Comparison of ENCODE assay signal across 8 mouse cellular contexts in genomic region chr7:112169955-112170692, GRCm38 (mm10). TPM values are rescaled to one million over a fixed set of nuclear protein-coding genes. Genes with fewer than 3 reads are reported as not detected.
DNase-seq lines count a peak whose midpoint lies in the region; ATAC-seq and TF ChIP-seq lines count a peak whose summit lies in the region.

No protein-coding gene starts in this region.

- H3K79me2 ChIP-seq in heart, adult 2 months (replicated peaks; ENCODE audit: control insufficient read depth, insufficient read depth, low read length), result no peaks in the 10 kb centered on the region

- no peak for ATAC-seq in heart, embryonic 15.5 days (replicated peaks; ENCODE audit: insufficient number of reproducible peaks, insufficient read depth, low FRiP score, low read depth)
- ATAC-seq in limb, embryonic 12.5 days (ENCODE audit: insufficient number of reproducible peaks, insufficient read depth, low FRiP score, low TSS enrichment, low read depth), result no peak

- DNase-seq in heart, adult 2 months, result no peak
- peak; percentile 42 for DNase-seq in fibroblast of lung, adult 2 months (ENCODE audit: low read depth)
- peak; percentile 44 for DNase-seq in neural tube, embryonic 10.5 days (ENCODE audit: extremely low spot score, low spot score)
- DNase-seq in thymus, postnatal 36 days, result no peak
- DNase-seq in ovary, postnatal 36 days (ENCODE audit: low spot score), result no peak
- DNase-seq in cerebellum, adult 9-11 months, result no peak

- no peaks in the 10 kb centered on the region for H3K9me3 ChIP-seq in heart, embryonic 15.5 days (replicated peaks)
- H3K9me3 ChIP-seq in limb, embryonic 12.5 days, result no peaks in the 10 kb centered on the region

- H3K9ac ChIP-seq in heart, embryonic 15.5 days, result no peak overlapping the region
- no peak overlapping the region for H3K9ac ChIP-seq in heart, adult 2 months (ENCODE audit: low read depth, low read length)
- H3K9ac ChIP-seq in limb, embryonic 12.5 days (replicated peaks), result no peak overlapping the region

- no peak for TF ChIP-seq POLR2A in heart, adult 2 months (IDR thresholded peaks at IDR 0.05; ENCODE audit: insufficient read depth, low read depth, low read length)

- H3K27me3 ChIP-seq in heart, embryonic 15.5 days, result no peaks in the 10 kb centered on the region
- no peaks in the 10 kb centered on the region for H3K27me3 ChIP-seq in heart, adult 2 months (ENCODE audit: control insufficient read depth, insufficient read depth, low read length)
- no peaks in the 10 kb centered on the region for H3K27me3 ChIP-seq in limb, embryonic 12.5 days

- no peak overlapping the region for H3K4me2 ChIP-seq in heart, embryonic 15.5 days
- no peak overlapping the region for H3K4me2 ChIP-seq in limb, embryonic 12.5 days

- no peak for TF ChIP-seq CTCF in heart, adult 2 months (IDR thresholded peaks at IDR 0.05)

- peaks cover 7% of the 10 kb centered on the region; the same call in 1 of the 2 replicates for H3K4me1 ChIP-seq in heart, embryonic 15.5 days (replicated peaks)
- no peaks in the 10 kb centered on the region; the same call in 1 of the 2 replicates for H3K4me1 ChIP-seq in heart, adult 2 months (ENCODE audit: control insufficient read depth, insufficient read depth, low read length)
- H3K4me1 ChIP-seq in limb, embryonic 12.5 days (replicated peaks), result peaks cover 8% of the 10 kb centered on the region

- no peak for TF ChIP-seq EP300 in heart, adult 2 months (IDR thresholded peaks at IDR 0.05; ENCODE audit: insufficient read depth, low read depth, low read length)

- no peaks in the 10 kb centered on the region for H3K36me3 ChIP-seq in heart, embryonic 15.5 days
- H3K36me3 ChIP-seq in heart, adult 2 months (ENCODE audit: control insufficient read depth, insufficient read depth, low read length), result no peaks in the 10 kb centered on the region
- H3K36me3 ChIP-seq in limb, embryonic 12.5 days, result no peaks in the 10 kb centered on the region

- no peak overlapping the region for H3K4me3 ChIP-seq in heart, embryonic 15.5 days
- H3K4me3 ChIP-seq in heart, adult 2 months, result no peak overlapping the region
- H3K4me3 ChIP-seq in limb, embryonic 12.5 days (replicated peaks), result no peak overlapping the region

- WGBS in heart, embryonic 15.5 days, result 27% methylated on average over 10 of the region's 10 CpGs
- 48% methylated on average over 10 of the region's 10 CpGs for whole genome bisulfite sequencing in heart, adult 2 months
- 22% methylated on average over 10 of the region's 10 CpGs for WGBS in limb, embryonic 12.5 days

- intact Hi-C loops in heart, adult 2 months (cut with DNase I), result no loop called here

- 0 out of 2 replicates have a peak overlapping the region, but pooled peaks have one; percentile 7 for H3K27ac ChIP-seq in heart, embryonic 15.5 days
- H3K27ac ChIP-seq in heart, adult 2 months, result no peak overlapping the region
- 0 out of 2 replicates have a peak overlapping the region, but pooled peaks have one; percentile 43 for H3K27ac ChIP-seq in limb, embryonic 12.5 days

RNA-seq across cellular contexts. Expression of gene Dkk3, which starts 11.3 kb away (rescaled TPM):
- polyA plus RNA-seq in heart, embryonic 15.5 days (2015; fragmentation: Nextera tagmentation; extraction: Ambion mirVana), result 75.1 and 88.2 TPM in 2 replicates
- 10 to 100 TPM; 45.1 to 45.7 TPM for total RNA-seq in heart, adult 2 months (2021)
- 48.3 and 52.1 TPM in 2 replicates for polyA plus RNA-seq in heart, adult 2 months (2012; rRNA removed)
- polyA plus RNA-seq in limb, embryonic 12.5 days (2016; fragmentation: Nextera tagmentation; extraction: Ambion mirVana), result 13.3 and 14.1 TPM in 2 replicates

RNA-seq across cellular contexts. Expression of gene Mical2, which starts 55.5 kb away (rescaled TPM):
- polyA plus RNA-seq in heart, embryonic 15.5 days (2015; fragmentation: Nextera tagmentation; extraction: Ambion mirVana), result 132 and 134 TPM in 2 replicates
- 10 to 100 TPM; 87.7 to 89.1 TPM for total RNA-seq in heart, adult 2 months (2021)
- 44.8 and 53.7 TPM in 2 replicates for polyA plus RNA-seq in heart, adult 2 months (2012; rRNA removed)
- polyA plus RNA-seq in limb, embryonic 12.5 days (2016; fragmentation: Nextera tagmentation; extraction: Ambion mirVana), result 2.4 and 3.2 TPM in 2 replicates

Comparison
In these comparisons a context has a peak if more than half of its experiments do, and no peak if none do; other contexts are left out.
1. DNase-seq: peak in fibroblast of lung, adult 2 months (single experiment) and neural tube, embryonic 10.5 days (single experiment); none in heart, adult 2 months (0 of 2), thymus, postnatal 36 days (0 of 2), ovary, postnatal 36 days (single experiment) and cerebellum, adult 9-11 months (single experiment).
2. RNA of gene Mical2, which starts 55.5 kb away (polyA plus RNA-seq): 132 to 134 TPM in heart, embryonic 15.5 days and 44.8 to 53.7 TPM in heart, adult 2 months; 2.4 to 3.2 TPM in limb, embryonic 12.5 days; every median in the first group is over 10 times any median in the second.